Mouse (Mus musculus) bone marrow, adult 2 months (tissue): ENCODE measurements at regions not wholly inside any gene's neighbourhood (a gene's known extent, or its start where the extent isn't known, plus 50 kb on each side); places are given as distances from the start of the nearest gene placed in this dataset.

Experiments used
- H3K27ac ChIP-seq: fragments of 200-500 bp; 2 replicates; pipeline ENCODE4 v1.5.1; 2012; ENCODE audit warnings: low read depth, mild to moderate bottlenecking, control low read depth, inconsistent platforms, low read length; ENCODE audit not compliant: control insufficient read depth, poor library complexity, insufficient read depth
- H3K4me1 ChIP-seq: fragments of 200-500 bp; 2 replicates; pipeline ENCODE4 v1.6.1; 2011; ENCODE audit warnings: low read length; ENCODE audit not compliant: control insufficient read depth, insufficient read depth
- H3K4me3 ChIP-seq: fragments of 200-500 bp; replicated peaks from 2 replicates; pipeline ENCODE3; 2011; ENCODE audit warnings: mild to moderate bottlenecking, low read depth, low read length, control low read depth; ENCODE audit not compliant: control insufficient read depth
- CTCF ChIP-seq: fragments of 200-500 bp; IDR thresholded peaks from 2 replicates; pipeline ENCODE4 v1.5.1; 2011; ENCODE audit warnings: low read length, control low read depth; ENCODE audit not compliant: control insufficient read depth, insufficient read depth
- POLR2A ChIP-seq: fragments of 200-500 bp; IDR thresholded peaks from 2 replicates; pipeline ENCODE4 v1.6.1; 2011; ENCODE audit warnings: low read depth, mild to moderate bottlenecking, control low read depth, low read length, borderline replicate concordance; ENCODE audit not compliant: control insufficient read depth
- WGBS: fragments of 180-500 bp; shearing (Covaris S2); methylation state at CpG from one replicate; pipeline ENCODE4 v1.1.7; 2018; 5-methylcytosine and 5-hydroxymethylcytosine counted together

- H3K27ac ChIP-seq, result no peak overlapping the region
- H3K4me1 ChIP-seq, result no peaks in the 10 kb centered on the region; the same call in 1 of the 2 replicates
- WGBS, result 62% methylated on average over 8 of the region's 8 CpGs
- H3K4me3 ChIP-seq, result no peak overlapping the region
- TF ChIP-seq CTCF (no peak), POLR2A (no peak)
Measured at GRCm38 (mm10) chr8:109012655-109013054, 481.2 kb upstream of the Pmfbp1 start.

GRCm38 (mm10) chr8:109013577-109013976 is 480.2 kb upstream of the Pmfbp1 start:
- no peak overlapping the region for H3K4me3 ChIP-seq
- no peaks in the 10 kb centered on the region; the same call in 1 of the 2 replicates for H3K4me1 ChIP-seq
- no peak overlapping the region for H3K27ac ChIP-seq
- WGBS, result 61% methylated on average over 7 of the region's 7 CpGs
- TF ChIP-seq CTCF, result no peak
- no peak for TF ChIP-seq POLR2A

- 68% methylated on average over 7 of the region's 7 CpGs for WGBS
- TF ChIP-seq CTCF (peak; percentile 79), POLR2A (no peak)
- no peaks in the 10 kb centered on the region; the same call in 1 of the 2 replicates for H3K4me1 ChIP-seq
- no peak overlapping the region for H3K27ac ChIP-seq
- no peak overlapping the region for H3K4me3 ChIP-seq
Measured at GRCm38 (mm10) chr8:109014746-109015145, 479.1 kb upstream of the Pmfbp1 start.

- Histone ChIP-seq H3K4me1 (no peaks in the 10 kb centered on the region; the same call in 1 of the 2 replicates), H3K4me3 (no peak overlapping the region), H3K27ac (no peak overlapping the region)
- TF ChIP-seq POLR2A (no peak), CTCF (no peak)
- WGBS, result 49% methylated on average over 7 of the region's 7 CpGs
Measured at GRCm38 (mm10) chr8:109019565-109019964, 474.3 kb upstream of the Pmfbp1 start.

- no peak for TF ChIP-seq CTCF
- no peak for TF ChIP-seq POLR2A
- no peak overlapping the region for H3K4me3 ChIP-seq
- H3K4me1 ChIP-seq, result no peaks in the 10 kb centered on the region; the same call in 1 of the 2 replicates
- 81% methylated on average over 4 of the region's 4 CpGs for WGBS
- H3K27ac ChIP-seq, result no peak overlapping the region
Measured at GRCm38 (mm10) chr8:109020102-109020501, 473.7 kb upstream of the Pmfbp1 start.

GRCm38 (mm10) chr8:109027923-109028322 is 465.9 kb upstream of the Pmfbp1 start:
- 86% methylated on average over 8 of the region's 8 CpGs for WGBS
- Histone ChIP-seq H3K4me3 (no peak overlapping the region), H3K4me1 (no peaks in the 10 kb centered on the region), H3K27ac (no peak overlapping the region)
- TF ChIP-seq CTCF (no peak), POLR2A (no peak)

GRCm38 (mm10) chr8:109053608-109054007 is 440.2 kb upstream of the Pmfbp1 start:
- 84% methylated on average over 4 of the region's 4 CpGs for WGBS
- no peak overlapping the region for H3K4me3 ChIP-seq
- H3K27ac ChIP-seq, result no peak overlapping the region
- no peaks in the 10 kb centered on the region for H3K4me1 ChIP-seq
- TF ChIP-seq CTCF (no peak), POLR2A (no peak)

- H3K4me1 ChIP-seq, result no peaks in the 10 kb centered on the region
- no peak for TF ChIP-seq POLR2A
- no peak for TF ChIP-seq CTCF
- no peak overlapping the region for H3K27ac ChIP-seq
- no peak overlapping the region for H3K4me3 ChIP-seq
- WGBS, result 70% methylated on average over 5 of the region's 5 CpGs
Measured at GRCm38 (mm10) chr8:109059152-109059551, 434.7 kb upstream of the Pmfbp1 start.

GRCm38 (mm10) chr8:109062376-109062775 is 431.5 kb upstream of the Pmfbp1 start:
- Histone ChIP-seq H3K27ac (no peak overlapping the region), H3K4me1 (no peaks in the 10 kb centered on the region), H3K4me3 (no peak overlapping the region)
- TF ChIP-seq POLR2A (no peak), CTCF (no peak)
